Mouse (Mus musculus) midbrain, embryonic 16.5 days (tissue): Measurements from ENCODE around the gene Rbl1. TPM values are rescaled to one million over a fixed set of nuclear protein-coding genes. Genes with fewer than 3 reads are reported as not detected.

Source experiments
- ATAC-seq: fragments of 200-750 bp; cut with Nextera tagmentation; 2 replicates; pipeline ENCODE4 v1.8.0; 2017; ENCODE audit warnings: moderate TSS enrichment
- H3K27ac ChIP-seq: fragments of 300-500 bp; sonication (generic); 2 replicates; pipeline ENCODE4 v1.5.1; 2014; ENCODE audit warnings: mild to moderate bottlenecking, low read length, mixed read lengths
- H3K27me3 ChIP-seq: fragments of 300-500 bp; sonication (generic); 2 replicates; pipeline ENCODE4 v1.6.1; 2014; ENCODE audit warnings: low read depth, low read length, mixed read lengths; ENCODE audit not compliant: control insufficient read depth, insufficient read depth
- H3K36me3 ChIP-seq: fragments of 300-500 bp; sonication (generic); 2 replicates; pipeline ENCODE4 v1.6.1; 2014; ENCODE audit warnings: mild to moderate bottlenecking, low read length, moderate library complexity, mixed read lengths; ENCODE audit not compliant: control insufficient read depth, insufficient read depth
- H3K4me1 ChIP-seq: fragments of 300-500 bp; sonication (generic); 2 replicates; pipeline ENCODE4 v1.6.1; 2014; ENCODE audit warnings: mild to moderate bottlenecking, low read length, mixed read lengths; ENCODE audit not compliant: control insufficient read depth, insufficient read depth
- H3K4me2 ChIP-seq: fragments of 300-500 bp; sonication (generic); 2 replicates; pipeline ENCODE4 v1.6.1; 2014; ENCODE audit warnings: mild to moderate bottlenecking, low read length, mixed read lengths
- H3K4me3 ChIP-seq: fragments of 300-500 bp; sonication (generic); 2 replicates; pipeline ENCODE4 v1.5.1; 2014; ENCODE audit warnings: low read depth, mild to moderate bottlenecking, low read length, moderate library complexity, mixed read lengths
- H3K9ac ChIP-seq: fragments of 300-500 bp; sonication (generic); 2 replicates; pipeline ENCODE4 v1.6.1; 2014; ENCODE audit warnings: low read depth, low read length, mixed read lengths
- H3K9me3 ChIP-seq: fragments of 300-500 bp; sonication (generic); replicated peaks from 2 replicates; pipeline ENCODE4 v1.6.1; 2014; ENCODE audit warnings: mild to moderate bottlenecking, low read length, mixed read lengths; ENCODE audit not compliant: control insufficient read depth, poor library complexity, severe bottlenecking
- WGBS: fragments of 180-500 bp; shearing (Covaris S2); extraction: QIAGEN DNeasy Blood & Tissue Kit; methylation state at CpG from one replicate; pipeline ENCODE4 v1.1.7; 2014; 5-methylcytosine and 5-hydroxymethylcytosine counted together
- polyA plus RNA-seq: library from polyadenylated mRNA; unstranded; fragments of >200 nt; fragmentation: Nextera tagmentation; extraction: Ambion mirVana; gene quantifications from 2 replicates; pipeline ENCODE4 v1.2.1, GENCODE M21; 2015

Rbl1 gene
- polyA plus RNA-seq, 1 experiment from 2014 or later, result 4.2 TPM

DNA sequence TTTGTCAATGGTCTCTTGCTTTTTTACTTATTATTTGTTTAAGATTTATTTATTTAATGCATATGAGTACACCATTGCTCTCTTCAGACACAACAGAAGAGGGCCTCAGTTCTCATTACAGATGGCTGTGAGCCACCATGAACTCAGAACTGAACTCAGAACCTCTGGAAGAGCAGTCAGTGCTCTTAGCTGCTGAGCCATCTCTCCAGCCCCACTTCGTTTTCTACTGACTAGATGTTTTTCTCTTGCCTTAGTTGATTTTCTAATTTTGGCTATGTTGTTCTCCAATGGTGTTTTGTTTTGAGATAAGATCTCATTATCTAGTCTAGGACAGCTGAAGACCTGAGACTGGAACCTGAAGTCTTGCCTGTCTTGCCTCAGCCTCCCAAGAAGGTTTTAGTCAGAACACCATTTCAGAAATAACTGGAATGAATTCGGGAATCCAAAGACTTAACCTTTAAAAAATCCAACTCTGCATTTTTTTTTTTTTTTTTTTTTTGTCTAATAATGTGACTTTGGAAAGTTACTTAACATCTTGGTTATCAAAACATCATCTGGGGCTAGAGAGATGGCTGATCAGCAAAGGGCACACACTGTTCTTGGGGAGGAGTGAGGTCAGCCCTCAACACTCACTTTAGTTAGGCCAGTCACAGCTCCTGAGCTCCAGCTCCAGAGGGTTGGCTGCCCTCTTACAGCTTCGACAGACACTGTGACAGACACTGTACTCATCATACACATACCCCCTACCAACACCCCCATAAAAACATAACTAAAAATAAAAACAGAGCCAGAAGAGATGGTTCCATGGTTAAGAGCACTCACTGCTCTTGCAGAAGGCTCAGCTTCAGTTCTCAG lies 71.4 kb downstream of the Rbl1 start:
- no peak for ATAC-seq
- H3K27ac ChIP-seq, result no peak overlapping the region
- H3K4me1 ChIP-seq, result peaks cover 6% of the 10 kb centered on the region
- WGBS, result 86% methylated on average over 3 of the region's 3 CpGs
- H3K27me3 ChIP-seq, result no peaks in the 10 kb centered on the region
- H3K9me3 ChIP-seq, result no peaks in the 10 kb centered on the region
- H3K36me3 ChIP-seq, result no peaks in the 10 kb centered on the region
- H3K4me3 ChIP-seq, result no peak overlapping the region
- no peak overlapping the region for H3K4me2 ChIP-seq
- H3K9ac ChIP-seq, result no peak overlapping the region

DNA sequence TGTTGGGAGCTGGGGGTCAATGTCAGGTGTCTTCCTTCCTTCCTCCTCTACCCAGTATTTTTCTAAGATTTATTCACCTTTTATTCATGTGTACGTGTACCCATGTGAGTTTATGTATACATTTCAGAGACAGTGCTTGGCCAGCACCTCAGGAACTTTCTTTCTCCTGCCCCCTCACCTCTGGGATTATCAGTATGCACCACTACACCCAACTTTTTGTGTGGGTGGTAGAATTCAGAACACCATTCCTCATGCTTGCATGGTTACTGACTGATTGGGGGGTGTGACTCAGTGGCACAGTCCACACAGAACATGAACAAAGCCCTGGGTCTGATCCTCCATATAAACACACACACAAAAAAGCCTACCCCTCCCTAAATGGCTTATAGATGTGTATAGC lies 72.2 kb downstream of the Rbl1 start:
- Histone ChIP-seq H3K4me2 (no peak overlapping the region), H3K27ac (no peak overlapping the region), H3K9ac (no peak overlapping the region), H3K27me3 (no peaks in the 10 kb centered on the region), H3K4me1 (peaks cover 6% of the 10 kb centered on the region), H3K4me3 (no peak overlapping the region), H3K9me3 (no peaks in the 10 kb centered on the region), H3K36me3 (no peaks in the 10 kb centered on the region)
- ATAC-seq, result no peak
- 91% methylated on average over 1 of the region's 1 CpGs for WGBS

DNA sequence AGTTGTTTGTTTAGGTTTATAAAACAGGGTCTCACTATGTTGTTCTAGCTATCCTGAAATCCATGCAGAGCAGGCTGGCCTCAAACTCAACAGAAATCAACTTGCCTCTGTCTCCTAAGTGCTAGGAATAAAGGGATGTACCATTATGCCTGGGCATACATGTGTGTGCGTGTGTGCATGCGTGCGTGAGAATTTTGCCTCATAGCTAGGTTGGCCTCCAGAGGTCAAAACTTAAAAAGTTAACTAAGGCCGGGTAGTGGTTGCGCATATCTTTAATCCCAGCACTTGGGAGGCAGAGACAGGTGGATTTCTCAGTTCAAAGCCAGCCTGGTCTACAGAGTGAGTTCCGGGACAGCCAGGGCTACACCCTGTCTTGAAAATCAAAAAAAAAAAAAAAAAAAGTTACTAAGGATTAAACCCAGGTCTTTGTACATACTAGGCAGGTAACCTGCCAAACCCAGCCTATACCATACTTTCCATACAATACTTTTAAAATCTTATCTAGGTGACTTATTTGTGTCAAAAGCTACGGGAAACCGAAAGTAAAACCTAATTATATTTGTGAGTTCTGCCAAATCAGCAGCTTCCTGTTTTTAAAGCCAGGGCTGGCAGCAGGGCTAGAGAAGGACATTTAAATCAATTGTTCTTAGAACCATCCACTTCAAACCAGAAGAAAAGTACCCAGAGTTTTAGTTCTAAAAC lies 73.4 kb downstream of the Rbl1 start:
- no peak overlapping the region for H3K4me3 ChIP-seq
- H3K4me1 ChIP-seq, result peaks cover 6% of the 10 kb centered on the region
- no peak overlapping the region for H3K4me2 ChIP-seq
- no peaks in the 10 kb centered on the region for H3K27me3 ChIP-seq
- no peaks in the 10 kb centered on the region for H3K36me3 ChIP-seq
- 89% methylated on average over 8 of the region's 8 CpGs for WGBS
- no peaks in the 10 kb centered on the region for H3K9me3 ChIP-seq
- H3K27ac ChIP-seq, result no peak overlapping the region
- no peak for ATAC-seq
- no peak overlapping the region for H3K9ac ChIP-seq

DNA sequence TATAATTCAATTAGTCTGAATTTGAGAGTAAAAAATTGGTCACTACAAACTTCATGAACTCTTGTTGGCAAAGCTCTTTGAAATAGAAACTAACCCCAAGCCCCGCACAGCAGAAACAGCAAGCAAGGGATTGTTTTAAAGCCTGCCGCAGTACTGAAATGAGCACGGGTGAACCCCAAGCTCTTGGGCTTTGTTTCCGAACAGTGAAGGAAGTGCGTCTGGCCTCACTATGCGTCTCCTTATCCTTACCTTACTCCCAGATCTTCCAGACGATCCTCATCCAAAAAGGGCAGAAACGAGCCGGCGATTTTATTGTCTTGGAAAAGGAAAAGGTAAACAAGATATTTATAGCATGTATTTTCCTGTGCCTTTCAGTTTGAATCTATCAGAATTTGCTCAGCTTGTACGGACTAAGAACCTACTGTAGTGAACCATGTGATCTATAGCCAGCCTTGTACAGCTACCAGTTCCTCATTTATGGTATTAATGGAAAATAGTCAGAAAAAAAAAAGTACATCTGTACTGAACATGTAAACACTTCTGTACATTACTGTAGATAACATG lies 74.7 kb downstream of the Rbl1 start:
- no peak for ATAC-seq
- no peak overlapping the region for H3K4me2 ChIP-seq
- no peak overlapping the region for H3K27ac ChIP-seq
- no peaks in the 10 kb centered on the region for H3K36me3 ChIP-seq
- WGBS, result 87% methylated on average over 11 of the region's 11 CpGs
- no peak overlapping the region for H3K9ac ChIP-seq
- H3K9me3 ChIP-seq, result no peaks in the 10 kb centered on the region
- H3K4me1 ChIP-seq, result peaks cover 6% of the 10 kb centered on the region
- no peaks in the 10 kb centered on the region for H3K27me3 ChIP-seq
- H3K4me3 ChIP-seq, result no peak overlapping the region

DNA sequence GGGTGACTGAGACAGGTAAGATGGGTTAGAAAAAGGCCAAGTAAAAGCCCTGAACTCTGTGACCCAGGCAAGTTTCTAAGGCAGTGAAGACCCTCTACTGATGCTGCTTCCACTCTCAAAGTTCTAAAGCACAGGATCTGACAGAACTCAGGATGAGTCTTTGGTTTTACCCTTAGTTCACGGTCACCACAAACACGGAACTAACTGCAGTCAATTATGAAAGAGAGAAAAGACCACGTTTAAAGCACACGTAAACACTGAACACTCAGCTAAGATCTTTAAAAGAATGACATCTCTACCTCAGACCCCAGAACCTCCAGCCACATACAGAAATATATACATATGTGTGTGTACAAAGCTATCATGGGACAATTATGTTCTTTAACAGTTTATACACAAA lies 75.2 kb downstream of the Rbl1 start:
- H3K36me3 ChIP-seq, result no peaks in the 10 kb centered on the region
- H3K9me3 ChIP-seq, result no peaks in the 10 kb centered on the region
- no peak overlapping the region for H3K27ac ChIP-seq
- H3K27me3 ChIP-seq, result no peaks in the 10 kb centered on the region
- no peak for ATAC-seq
- no peak overlapping the region for H3K4me2 ChIP-seq
- 93% methylated on average over 4 of the region's 4 CpGs for WGBS
- no peak overlapping the region for H3K9ac ChIP-seq
- peaks cover 3% of the 10 kb centered on the region for H3K4me1 ChIP-seq
- H3K4me3 ChIP-seq, result no peak overlapping the region

DNA sequence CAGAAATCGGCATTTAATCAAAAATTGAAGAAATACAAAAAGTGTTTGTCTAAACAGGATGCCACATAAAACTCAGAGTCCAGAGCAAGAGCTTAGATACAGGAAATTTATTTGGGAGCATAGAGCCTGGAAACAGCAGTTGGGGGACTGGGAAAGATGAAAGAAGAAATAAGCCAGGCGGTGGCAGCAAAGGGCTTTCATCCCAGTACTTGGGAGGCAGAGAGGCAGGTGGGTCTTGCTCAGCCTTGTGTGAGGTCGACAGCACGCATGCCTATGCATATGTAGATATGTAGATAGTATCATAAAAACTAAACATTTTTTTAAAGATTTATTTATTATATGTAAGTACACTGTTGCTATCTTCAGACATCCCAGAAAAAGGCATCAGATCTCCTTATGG lies 76.3 kb downstream of the Rbl1 start:
- no peak for ATAC-seq
- Histone ChIP-seq H3K9me3 (no peaks in the 10 kb centered on the region), H3K4me2 (no peak overlapping the region), H3K27ac (no peak overlapping the region), H3K4me3 (no peak overlapping the region), H3K4me1 (no peaks in the 10 kb centered on the region), H3K36me3 (no peaks in the 10 kb centered on the region), H3K9ac (no peak overlapping the region), H3K27me3 (no peaks in the 10 kb centered on the region)
- WGBS, result 54% methylated on average over 4 of the region's 4 CpGs

DNA sequence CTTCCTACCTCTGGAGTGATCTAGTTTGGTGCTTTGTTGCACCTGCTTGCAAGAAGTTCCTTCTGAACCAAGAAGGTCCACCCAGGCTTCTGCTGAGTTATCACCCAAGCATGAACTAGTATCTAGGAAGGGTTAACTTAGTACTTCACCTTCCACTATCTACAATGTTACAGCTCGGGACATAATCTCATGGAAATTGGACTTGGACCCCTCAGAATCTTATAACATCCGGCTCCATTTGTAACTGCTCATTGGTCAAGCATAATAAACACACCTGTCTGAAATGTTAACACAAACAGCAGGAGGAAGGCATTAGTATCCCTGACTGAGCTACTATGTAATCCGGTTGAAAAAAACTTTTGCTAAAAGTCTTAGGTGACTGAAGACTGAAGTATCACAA lies 77.0 kb downstream of the Rbl1 start:
- ATAC-seq, result no peak

DNA sequence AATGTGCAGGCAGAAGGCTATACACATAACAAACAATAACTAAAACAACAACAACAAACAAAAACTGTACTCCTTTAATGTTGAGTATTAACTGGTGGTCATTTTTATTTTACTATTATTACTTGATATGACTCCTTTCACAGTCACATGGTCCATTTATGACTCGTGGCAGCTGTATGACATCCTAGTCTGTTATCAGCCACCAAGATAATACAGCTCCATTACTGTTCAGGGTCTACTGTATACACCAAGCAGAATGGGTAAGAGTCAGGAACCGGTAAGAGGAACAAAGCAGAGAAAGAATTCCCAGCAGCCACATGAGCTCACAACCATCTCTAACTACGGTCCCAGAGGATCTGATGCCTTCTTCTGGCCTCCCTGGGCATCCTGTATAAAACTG lies 79.1 kb downstream of the Rbl1 start:
- H3K27me3 ChIP-seq, result no peaks in the 10 kb centered on the region
- H3K36me3 ChIP-seq, result no peaks in the 10 kb centered on the region
- no peak overlapping the region for H3K4me3 ChIP-seq
- H3K4me1 ChIP-seq, result no peaks in the 10 kb centered on the region
- 92% methylated on average over 3 of the region's 3 CpGs for WGBS
- no peaks in the 10 kb centered on the region for H3K9me3 ChIP-seq
- H3K9ac ChIP-seq, result no peak overlapping the region
- no peak overlapping the region for H3K27ac ChIP-seq
- ATAC-seq, result no peak
- no peak overlapping the region for H3K4me2 ChIP-seq

More for the DNA sequence above, 77.0 kb downstream of the Rbl1 start:
- H3K9me3 ChIP-seq, result no peaks in the 10 kb centered on the region
- no peak overlapping the region for H3K4me2 ChIP-seq
- 79% methylated on average over 3 of the region's 3 CpGs for WGBS
- no peak overlapping the region for H3K9ac ChIP-seq
- H3K27ac ChIP-seq, result no peak overlapping the region
- no peaks in the 10 kb centered on the region for H3K36me3 ChIP-seq
- H3K27me3 ChIP-seq, result no peaks in the 10 kb centered on the region
- H3K4me1 ChIP-seq, result no peaks in the 10 kb centered on the region
- no peak overlapping the region for H3K4me3 ChIP-seq

DNA sequence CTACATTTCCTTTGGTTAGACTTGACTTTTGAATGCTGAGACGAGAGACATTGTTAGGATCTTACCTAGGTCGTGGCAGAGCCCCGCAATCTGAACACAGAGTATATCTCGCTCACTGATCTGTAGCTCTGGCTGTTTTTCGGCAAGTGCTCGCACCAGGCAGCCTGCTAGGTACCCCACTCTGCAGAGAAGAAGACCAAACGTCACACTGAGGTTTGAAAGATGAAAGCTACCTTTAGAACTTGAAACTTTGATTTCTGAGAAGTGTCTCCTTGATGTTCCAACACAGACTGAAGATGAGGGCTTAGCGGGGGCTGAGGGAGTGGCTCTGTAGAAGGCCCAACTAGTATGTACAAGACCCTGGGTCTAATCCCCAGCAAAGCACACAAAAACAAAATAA lies 82.6 kb downstream of the Rbl1 start:
- Histone ChIP-seq H3K4me2 (no peak overlapping the region), H3K4me3 (no peak overlapping the region), H3K27ac (no peak overlapping the region), H3K36me3 (no peaks in the 10 kb centered on the region), H3K9me3 (no peaks in the 10 kb centered on the region), H3K9ac (no peak overlapping the region), H3K27me3 (no peaks in the 10 kb centered on the region), H3K4me1 (no peaks in the 10 kb centered on the region)
- no peak for ATAC-seq
- 91% methylated on average over 8 of the region's 8 CpGs for WGBS
